Mouse (Mus musculus) cortical plate, adult 2 months (tissue): Measurements from ENCODE around the gene Rgs6.

Source experiments
- CTCF ChIP-seq: fragments of 200-500 bp; IDR thresholded peaks from 2 replicates; pipeline ENCODE4 v1.5.1; 2011; ENCODE audit warnings: mild to moderate bottlenecking, control low read depth, low read length; ENCODE audit not compliant: insufficient read depth; ENCODE audit errors: extremely low read depth
- POLR2A ChIP-seq: fragments of 200-500 bp; IDR thresholded peaks from 2 replicates; pipeline ENCODE4 v1.6.1; 2011; ENCODE audit warnings: mild to moderate bottlenecking, low read length, control low read depth; ENCODE audit not compliant: insufficient read depth; ENCODE audit errors: extremely low read depth

GRCm38 (mm10) chr12:82971176-82971575 lies 383.1 kb downstream of the Rgs6 start:
- TF ChIP-seq CTCF (no peak), POLR2A (no peak)
